Mouse (Mus musculus): Measurements from ENCODE around the gene Mob3c. TPM values are rescaled to one million over a fixed set of nuclear protein-coding genes. Genes with fewer than 3 reads are reported as not detected.

Gene Mob3c
- polyA plus RNA-seq, 1 experiment from 2014 or later: 10.2 TPM

GRCm38 (mm10) chr4:115839956-115840355, 12.1 kb downstream of the Mob3c start:
- H3K9ac ChIP-seq (ENCODE audit: low read depth, low read length): peak overlapping the region; percentile 90
- WGBS (ENCODE audit: insufficient replicate concordance): 42% methylated on average over 4 of the region's 4 CpGs
- ATAC-seq (ENCODE audit: low read depth): no peak

GRCm38 (mm10) chr4:115840842-115841241, 12.9 kb downstream of the Mob3c start:
- Histone ChIP-seq H3K27me3 (ENCODE audit: control insufficient read depth, insufficient read depth, low read depth, low read length) (no peaks in the 10 kb centered on the region), H3K4me2 (ENCODE audit: low read depth, low read length) (peak overlapping the region; percentile 85; the same call in 1 of the 2 replicates), H3K27ac (ENCODE audit: low read length) (no peak overlapping the region), H3K4me3 (ENCODE audit: low read depth, low read length) (no peak overlapping the region), H3K9ac (ENCODE audit: low read depth, low read length) (no peak overlapping the region), H3K4me1 (ENCODE audit: control insufficient read depth, low read depth, low read length) (peaks cover 26% of the 10 kb centered on the region), H3K36me3 (ENCODE audit: control insufficient read depth, insufficient read depth) (peaks cover 3% of the 10 kb centered on the region; the same call in 1 of the 2 replicates), H3K9me3 (replicated peaks; ENCODE audit: control insufficient read depth, low read length) (no peaks in the 10 kb centered on the region)
- 80% methylated on average over 4 of the region's 4 CpGs for WGBS (ENCODE audit: insufficient replicate concordance)
- ATAC-seq (ENCODE audit: low read depth): no peak

More at GRCm38 (mm10) chr4:115839956-115840355, 12.1 kb downstream of the Mob3c start:
- Histone ChIP-seq H3K4me1 (ENCODE audit: control insufficient read depth, low read depth, low read length) (peaks cover 28% of the 10 kb centered on the region), H3K4me2 (ENCODE audit: low read depth, low read length) (peak overlapping the region; percentile 85), H3K27ac (ENCODE audit: low read length) (peak overlapping the region; percentile 88), H3K9me3 (replicated peaks; ENCODE audit: control insufficient read depth, low read length) (no peaks in the 10 kb centered on the region), H3K36me3 (ENCODE audit: control insufficient read depth, insufficient read depth) (peaks cover 3% of the 10 kb centered on the region; the same call in 1 of the 2 replicates), H3K4me3 (ENCODE audit: low read depth, low read length) (peak overlapping the region; percentile 89), H3K27me3 (ENCODE audit: control insufficient read depth, insufficient read depth, low read depth, low read length) (no peaks in the 10 kb centered on the region)

- H3K9me3 ChIP-seq (replicated peaks; ENCODE audit: control insufficient read depth, low read length): no peaks in the 10 kb centered on the region
- H3K4me1 ChIP-seq (ENCODE audit: control insufficient read depth, low read depth, low read length): peaks cover 58% of the 10 kb centered on the region
- peak overlapping the region; percentile 92; the same call in 1 of the 2 replicates for H3K27ac ChIP-seq (ENCODE audit: low read length)
- H3K36me3 ChIP-seq (ENCODE audit: control insufficient read depth, insufficient read depth): peaks cover 14% of the 10 kb centered on the region
- no peak overlapping the region for H3K9ac ChIP-seq (ENCODE audit: low read depth, low read length)
- no peak overlapping the region for H3K4me2 ChIP-seq (ENCODE audit: low read depth, low read length)
- no peak overlapping the region for H3K4me3 ChIP-seq (ENCODE audit: low read depth, low read length)
- 58% methylated on average over 2 of the region's 2 CpGs for WGBS (ENCODE audit: insufficient replicate concordance)
- no peak for ATAC-seq (ENCODE audit: low read depth)
- no peaks in the 10 kb centered on the region for H3K27me3 ChIP-seq (ENCODE audit: control insufficient read depth, insufficient read depth, low read depth, low read length)
Observed at GRCm38 (mm10) chr4:115846656-115847055, 18.8 kb downstream of the Mob3c start.

GRCm38 (mm10) chr4:115847377-115847776, 19.5 kb downstream of the Mob3c start:
- WGBS (ENCODE audit: insufficient replicate concordance): 24% methylated on average over 5 of the region's 5 CpGs
- H3K4me2 ChIP-seq (ENCODE audit: low read depth, low read length): peak overlapping the region; percentile 71
- no peak overlapping the region for H3K4me3 ChIP-seq (ENCODE audit: low read depth, low read length)
- H3K36me3 ChIP-seq (ENCODE audit: control insufficient read depth, insufficient read depth): peaks cover 16% of the 10 kb centered on the region
- peak overlapping the region; percentile 7 for H3K9ac ChIP-seq (ENCODE audit: low read depth, low read length)
- H3K4me1 ChIP-seq (ENCODE audit: control insufficient read depth, low read depth, low read length): peaks cover 58% of the 10 kb centered on the region
- H3K27ac ChIP-seq (ENCODE audit: low read length): peak overlapping the region; percentile 92
- no peaks in the 10 kb centered on the region for H3K27me3 ChIP-seq (ENCODE audit: control insufficient read depth, insufficient read depth, low read depth, low read length)
- H3K9me3 ChIP-seq (replicated peaks; ENCODE audit: control insufficient read depth, low read length): no peaks in the 10 kb centered on the region
- ATAC-seq (ENCODE audit: low read depth): no peak

- H3K4me1 ChIP-seq (ENCODE audit: control insufficient read depth, low read depth, low read length): peaks cover 56% of the 10 kb centered on the region
- H3K27me3 ChIP-seq (ENCODE audit: control insufficient read depth, insufficient read depth, low read depth, low read length): no peaks in the 10 kb centered on the region
- peak overlapping the region; percentile 71 for H3K4me2 ChIP-seq (ENCODE audit: low read depth, low read length)
- peaks cover 15% of the 10 kb centered on the region for H3K36me3 ChIP-seq (ENCODE audit: control insufficient read depth, insufficient read depth)
- WGBS (ENCODE audit: insufficient replicate concordance): 32% methylated on average over 1 of the region's 1 CpGs
- H3K9ac ChIP-seq (ENCODE audit: low read depth, low read length): peak overlapping the region; percentile 50; the same call in 1 of the 2 replicates
- no peaks in the 10 kb centered on the region for H3K9me3 ChIP-seq (replicated peaks; ENCODE audit: control insufficient read depth, low read length)
- no peak for ATAC-seq (ENCODE audit: low read depth)
- H3K27ac ChIP-seq (ENCODE audit: low read length): peak overlapping the region; percentile 92
- no peak overlapping the region for H3K4me3 ChIP-seq (ENCODE audit: low read depth, low read length)
Observed at GRCm38 (mm10) chr4:115848083-115848482, 20.2 kb downstream of the Mob3c start.

- peaks cover 15% of the 10 kb centered on the region for H3K36me3 ChIP-seq (ENCODE audit: control insufficient read depth, insufficient read depth)
- WGBS (ENCODE audit: insufficient replicate concordance): 8% methylated on average over 8 of the region's 8 CpGs
- peaks cover 58% of the 10 kb centered on the region for H3K4me1 ChIP-seq (ENCODE audit: control insufficient read depth, low read depth, low read length)
- no peaks in the 10 kb centered on the region for H3K27me3 ChIP-seq (ENCODE audit: control insufficient read depth, insufficient read depth, low read depth, low read length)
- H3K9me3 ChIP-seq (replicated peaks; ENCODE audit: control insufficient read depth, low read length): no peaks in the 10 kb centered on the region
- H3K27ac ChIP-seq (ENCODE audit: low read length): peak overlapping the region; percentile 92
- peak; percentile 99 for ATAC-seq (ENCODE audit: low read depth)
- H3K4me3 ChIP-seq (ENCODE audit: low read depth, low read length): peak overlapping the region; percentile 31
- peak overlapping the region; percentile 50 for H3K9ac ChIP-seq (ENCODE audit: low read depth, low read length)
- H3K4me2 ChIP-seq (ENCODE audit: low read depth, low read length): peak overlapping the region; percentile 71
Observed at GRCm38 (mm10) chr4:115848990-115849677, 21.2 kb downstream of the Mob3c start.

GRCm38 (mm10) chr4:115850111-115850510, 22.2 kb downstream of the Mob3c start:
- no peak for ATAC-seq (ENCODE audit: low read depth)

GRCm38 (mm10) chr4:115850631-115851030, 22.7 kb downstream of the Mob3c start:
- peaks cover 72% of the 10 kb centered on the region for H3K4me1 ChIP-seq (ENCODE audit: control insufficient read depth, low read depth, low read length)
- no peaks in the 10 kb centered on the region for H3K27me3 ChIP-seq (ENCODE audit: control insufficient read depth, insufficient read depth, low read depth, low read length)
- H3K9ac ChIP-seq (ENCODE audit: low read depth, low read length): no peak overlapping the region
- peak overlapping the region; percentile 92 for H3K27ac ChIP-seq (ENCODE audit: low read length)
- H3K4me3 ChIP-seq (ENCODE audit: low read depth, low read length): no peak overlapping the region
- ATAC-seq (ENCODE audit: low read depth): no peak
- WGBS (ENCODE audit: insufficient replicate concordance): 64% methylated on average over 2 of the region's 2 CpGs
- H3K36me3 ChIP-seq (ENCODE audit: control insufficient read depth, insufficient read depth): peaks cover 15% of the 10 kb centered on the region
- no peaks in the 10 kb centered on the region for H3K9me3 ChIP-seq (replicated peaks; ENCODE audit: control insufficient read depth, low read length)
- H3K4me2 ChIP-seq (ENCODE audit: low read depth, low read length): no peak overlapping the region; the same call in 1 of the 2 replicates

More at GRCm38 (mm10) chr4:115850111-115850510, 22.2 kb downstream of the Mob3c start:
- no peaks in the 10 kb centered on the region for H3K27me3 ChIP-seq (ENCODE audit: control insufficient read depth, insufficient read depth, low read depth, low read length)
- H3K27ac ChIP-seq (ENCODE audit: low read length): peak overlapping the region; percentile 92
- WGBS (ENCODE audit: insufficient replicate concordance): 43% methylated on average over 2 of the region's 2 CpGs
- peaks cover 15% of the 10 kb centered on the region for H3K36me3 ChIP-seq (ENCODE audit: control insufficient read depth, insufficient read depth)
- H3K4me3 ChIP-seq (ENCODE audit: low read depth, low read length): 0 out of 2 replicates have a peak overlapping the region, but pooled peaks have one; percentile 14
- no peaks in the 10 kb centered on the region for H3K9me3 ChIP-seq (replicated peaks; ENCODE audit: control insufficient read depth, low read length)
- peak overlapping the region; percentile 49 for H3K9ac ChIP-seq (ENCODE audit: low read depth, low read length)
- H3K4me1 ChIP-seq (ENCODE audit: control insufficient read depth, low read depth, low read length): peaks cover 67% of the 10 kb centered on the region
- peak overlapping the region; percentile 71 for H3K4me2 ChIP-seq (ENCODE audit: low read depth, low read length)

GRCm38 (mm10) chr4:115851569-115851968, 23.7 kb downstream of the Mob3c start:
- H3K9me3 ChIP-seq (replicated peaks; ENCODE audit: control insufficient read depth, low read length): no peaks in the 10 kb centered on the region
- 85% methylated on average over 6 of the region's 6 CpGs for WGBS (ENCODE audit: insufficient replicate concordance)
- H3K27me3 ChIP-seq (ENCODE audit: control insufficient read depth, insufficient read depth, low read depth, low read length): no peaks in the 10 kb centered on the region
- no peak for ATAC-seq (ENCODE audit: low read depth)
- no peak overlapping the region for H3K4me3 ChIP-seq (ENCODE audit: low read depth, low read length)
- H3K4me2 ChIP-seq (ENCODE audit: low read depth, low read length): no peak overlapping the region
- H3K27ac ChIP-seq (ENCODE audit: low read length): no peak overlapping the region
- H3K36me3 ChIP-seq (ENCODE audit: control insufficient read depth, insufficient read depth): peaks cover 15% of the 10 kb centered on the region
- H3K4me1 ChIP-seq (ENCODE audit: control insufficient read depth, low read depth, low read length): peaks cover 74% of the 10 kb centered on the region
- H3K9ac ChIP-seq (ENCODE audit: low read depth, low read length): no peak overlapping the region

All from liver, embryonic 16.5 days (tissue).